Mouse (Mus musculus) forebrain, embryonic 11.5 days (tissue): ENCODE results near the gene Map6. TPM values are rescaled to one million over a fixed set of nuclear protein-coding genes. Genes with fewer than 3 reads are reported as not detected.
"Not testable (repeated sequence)": the region's sequence is repeated elsewhere in the genome, so short reads cannot be mapped to it uniquely, and the experiment has no call there.

Experiments
- ATAC-seq: fragments of 200-750 bp; cut with Nextera tagmentation; replicated peaks from 2 replicates; pipeline ENCODE4 v1.8.0; 2017; ENCODE audit warnings: moderate TSS enrichment; ENCODE audit not compliant: low FRiP score
- DNase-seq: peaks from one replicate; pipeline ENCODE4 v3.0.0-alpha.2; 2017; ENCODE audit warnings: low spot score
- H3K27ac ChIP-seq: fragments of 300-500 bp; sonication (generic); 2 replicates; pipeline ENCODE4 v1.5.1; 2014; ENCODE audit warnings: low read depth, low read length
- H3K27me3 ChIP-seq: fragments of 300-500 bp; sonication (generic); 2 replicates; pipeline ENCODE4 v1.6.1; 2014; ENCODE audit warnings: mild to moderate bottlenecking, low read length, mixed read lengths; ENCODE audit not compliant: control insufficient read depth, insufficient read depth
- H3K36me3 ChIP-seq: fragments of 300-500 bp; sonication (generic); 2 replicates; pipeline ENCODE4 v1.6.1; 2014; ENCODE audit warnings: mild to moderate bottlenecking, low read length, moderate library complexity, mixed read lengths; ENCODE audit not compliant: control insufficient read depth, insufficient read depth
- H3K4me1 ChIP-seq: fragments of 300-500 bp; sonication (generic); replicated peaks from 2 replicates; pipeline ENCODE4 v1.6.1; 2014; ENCODE audit warnings: low read length, mixed read lengths; ENCODE audit not compliant: control insufficient read depth, insufficient read depth
- H3K4me2 ChIP-seq: fragments of 300-500 bp; sonication (generic); 2 replicates; pipeline ENCODE4 v1.6.1; 2014; ENCODE audit warnings: low read depth, mild to moderate bottlenecking, low read length, moderate library complexity, mixed read lengths; ENCODE audit not compliant: severe bottlenecking
- H3K4me3 ChIP-seq: fragments of 300-500 bp; sonication (generic); 2 replicates; pipeline ENCODE4 v1.5.1; 2014; ENCODE audit warnings: low read depth, low read length
- H3K9ac ChIP-seq: fragments of 300-500 bp; sonication (generic); 2 replicates; pipeline ENCODE4 v1.6.1; 2014; ENCODE audit warnings: low read length
- H3K9me3 ChIP-seq: fragments of 300-500 bp; sonication (generic); 2 replicates; pipeline ENCODE4 v1.6.1; 2016; ENCODE audit warnings: low read length, mixed read lengths; ENCODE audit not compliant: control insufficient read depth
- WGBS: fragments of 180-500 bp; shearing (Covaris S2); extraction: QIAGEN DNeasy Blood & Tissue Kit; methylation state at CpG from one replicate; pipeline ENCODE4 v1.1.7; 2014; 5-methylcytosine and 5-hydroxymethylcytosine counted together
- polyA plus RNA-seq: library from polyadenylated mRNA; unstranded; fragments of >200 nt; fragmentation: Nextera tagmentation; extraction: Ambion mirVana; gene quantifications from 2 replicates; pipeline ENCODE4 v1.2.1, GENCODE M21; 2014

Map6 gene
- polyA plus RNA-seq, 1 experiment from 2014 or later: 36.2 TPM

GRCm38 (mm10) chr7:99366716-99367115 is 99.5 kb downstream of the Map6 start:
- WGBS: 77% methylated on average over 6 of the region's 6 CpGs
- no peak overlapping the region for H3K27ac ChIP-seq

GRCm38 (mm10) chr7:99374325-99374724 is 107.1 kb downstream of the Map6 start:
- ATAC-seq, H3K27ac ChIP-seq, DNase-seq, H3K4me1 ChIP-seq, H3K9me3 ChIP-seq, H3K4me3 ChIP-seq, H3K36me3 ChIP-seq, H3K9ac ChIP-seq, H3K4me2 ChIP-seq, H3K27me3 ChIP-seq: not testable (repeated sequence)
- 59% methylated on average over 3 of the region's 3 CpGs for WGBS

More at GRCm38 (mm10) chr7:99366716-99367115, 99.5 kb downstream of the Map6 start:
- Histone ChIP-seq H3K27me3 (no peaks in the 10 kb centered on the region), H3K4me1 (peaks cover 2% of the 10 kb centered on the region; the same call in 1 of the 2 replicates), H3K36me3 (no peaks in the 10 kb centered on the region), H3K9me3 (no peaks in the 10 kb centered on the region), H3K4me3 (no peak overlapping the region), H3K9ac (no peak overlapping the region), H3K4me2 (no peak overlapping the region)
- DNase-seq: no peak
- ATAC-seq: no peak

GRCm38 (mm10) chr7:99375455-99375854 is 108.2 kb downstream of the Map6 start:
- H3K9ac ChIP-seq: no peak overlapping the region
- no peak overlapping the region for H3K4me3 ChIP-seq
- H3K36me3 ChIP-seq: no peaks in the 10 kb centered on the region
- H3K9me3 ChIP-seq: no peaks in the 10 kb centered on the region
- H3K4me2 ChIP-seq: no peak overlapping the region
- peaks cover 2% of the 10 kb centered on the region; the same call in 1 of the 2 replicates for H3K4me1 ChIP-seq
- 6% methylated on average over 4 of the region's 4 CpGs for WGBS
- H3K27me3 ChIP-seq: no peaks in the 10 kb centered on the region
- no peak for ATAC-seq
- peak; percentile 80 for DNase-seq
- no peak overlapping the region for H3K27ac ChIP-seq

GRCm38 (mm10) chr7:99378870-99379269 is 111.6 kb downstream of the Map6 start:
- H3K9ac ChIP-seq: no peak overlapping the region
- WGBS: 72% methylated on average over 8 of the region's 8 CpGs
- H3K27me3 ChIP-seq: no peaks in the 10 kb centered on the region
- H3K36me3 ChIP-seq: no peaks in the 10 kb centered on the region
- no peaks in the 10 kb centered on the region for H3K9me3 ChIP-seq
- no peak overlapping the region for H3K4me3 ChIP-seq
- peaks cover 12% of the 10 kb centered on the region for H3K4me1 ChIP-seq
- no peak overlapping the region for H3K27ac ChIP-seq
- DNase-seq: no peak
- no peak for ATAC-seq
- H3K4me2 ChIP-seq: no peak overlapping the region

GRCm38 (mm10) chr7:99380491-99381213 is 113.4 kb downstream of the Map6 start:
- ATAC-seq: peak; percentile 39
- Histone ChIP-seq H3K4me2 (peak overlapping the region; percentile 97), H3K27me3 (no peaks in the 10 kb centered on the region), H3K9me3 (no peaks in the 10 kb centered on the region), H3K4me3 (peak overlapping the region; percentile 47), H3K27ac (peak overlapping the region; percentile 94), H3K4me1 (peaks cover 13% of the 10 kb centered on the region), H3K36me3 (no peaks in the 10 kb centered on the region), H3K9ac (peak overlapping the region; percentile 90)
- WGBS: under 1% methylated on average over 24 of the region's 24 CpGs
- DNase-seq: peak; percentile 85

- H3K4me3 ChIP-seq: peak within 1 kb of the TSS; percentile 47
- H3K9ac ChIP-seq: peak within 1 kb of the TSS; percentile 90
- H3K27ac ChIP-seq: peak within 1 kb of the TSS; percentile 94
- peaks cover 13% of the 10 kb centered on the region for H3K4me1 ChIP-seq
- H3K9me3 ChIP-seq: no peaks in the 10 kb centered on the region
- under 1% methylated on average over 73 of the region's 73 CpGs for WGBS
- peak; percentile 98 for ATAC-seq
- H3K36me3 ChIP-seq: no peaks in the 10 kb centered on the region
- H3K4me2 ChIP-seq: peak within 1 kb of the TSS; percentile 97
- H3K27me3 ChIP-seq: no peaks in the 10 kb centered on the region
- peak; percentile 100 for DNase-seq
These were observed 114.2 kb downstream of the Map6 start, which contains the start of gene Gdpd5 for GRCm38 (mm10) chr7:99381214-99382087. Gdpd5 (plus strand) TSS chr7:99381414.

GRCm38 (mm10) chr7:99382088-99383000 is 115.1 kb downstream of the Map6 start:
- no peak for DNase-seq
- Histone ChIP-seq H3K9ac (peak overlapping the region; percentile 90), H3K36me3 (no peaks in the 10 kb centered on the region), H3K9me3 (no peaks in the 10 kb centered on the region), H3K4me1 (peaks cover 13% of the 10 kb centered on the region), H3K27me3 (no peaks in the 10 kb centered on the region), H3K4me2 (peak overlapping the region; percentile 97), H3K27ac (no peak overlapping the region), H3K4me3 (peak overlapping the region; percentile 47)
- 0 out of 2 replicates have a peak, but pooled peaks have one; percentile 0 for ATAC-seq
- 11% methylated on average over 30 of the region's 30 CpGs for WGBS

GRCm38 (mm10) chr7:99383246-99383645 is 116.0 kb downstream of the Map6 start:
- Histone ChIP-seq H3K4me2 (peak overlapping the region; percentile 97), H3K9ac (peak overlapping the region; percentile 27; the same call in 1 of the 2 replicates), H3K4me3 (peak overlapping the region; percentile 47), H3K36me3 (no peaks in the 10 kb centered on the region; the same call in 1 of the 2 replicates), H3K27me3 (no peaks in the 10 kb centered on the region), H3K4me1 (peaks cover 13% of the 10 kb centered on the region), H3K27ac (0 out of 2 replicates have a peak overlapping the region, but pooled peaks have one; percentile 6), H3K9me3 (no peaks in the 10 kb centered on the region)
- no peak for DNase-seq
- no peak for ATAC-seq
- 56% methylated on average over 5 of the region's 5 CpGs for WGBS
